Mouse (Mus musculus) bone marrow, adult 2 months (tissue): Measurements from ENCODE around the gene Med26. TPM values are rescaled to one million over a fixed set of nuclear protein-coding genes. Genes with fewer than 3 reads are reported as not detected.
A peak's percentile ranks its signal among the peaks of the same experiment; 100 is the strongest.

ENCODE experiments used
- H3K27ac ChIP-seq: fragments of 200-500 bp; 2 replicates; pipeline ENCODE4 v1.5.1; 2012; ENCODE audit warnings: low read depth, mild to moderate bottlenecking, control low read depth, inconsistent platforms, low read length; ENCODE audit not compliant: control insufficient read depth, poor library complexity, insufficient read depth
- H3K4me1 ChIP-seq: fragments of 200-500 bp; 2 replicates; pipeline ENCODE4 v1.6.1; 2011; ENCODE audit warnings: low read length; ENCODE audit not compliant: control insufficient read depth, insufficient read depth
- H3K4me3 ChIP-seq: fragments of 200-500 bp; replicated peaks from 2 replicates; pipeline ENCODE3; 2011; ENCODE audit warnings: mild to moderate bottlenecking, low read depth, low read length, control low read depth; ENCODE audit not compliant: control insufficient read depth
- CTCF ChIP-seq: fragments of 200-500 bp; IDR thresholded peaks from 2 replicates; pipeline ENCODE4 v1.5.1; 2011; ENCODE audit warnings: low read length, control low read depth; ENCODE audit not compliant: control insufficient read depth, insufficient read depth
- POLR2A ChIP-seq: fragments of 200-500 bp; IDR thresholded peaks from 2 replicates; pipeline ENCODE4 v1.6.1; 2011; ENCODE audit warnings: low read depth, mild to moderate bottlenecking, control low read depth, low read length, borderline replicate concordance; ENCODE audit not compliant: control insufficient read depth
- WGBS: fragments of 180-500 bp; shearing (Covaris S2); methylation state at CpG from one replicate; pipeline ENCODE4 v1.1.7; 2018; 5-methylcytosine and 5-hydroxymethylcytosine counted together
- polyA plus RNA-seq: library from polyadenylated mRNA; stranded (reverse); fragments of >200 nt; gene quantifications from 2 replicates; pipeline ENCODE4 v1.2.4, GENCODE M21; 2011; ENCODE audit warnings: low replicate concordance; ENCODE audit not compliant: missing spikeins, insufficient read depth, insufficient read length

Gene Med26
- polyA plus RNA-seq, 1 experiment = 8.0 TPM

GRCm38 (mm10) chr8:72561111-72561689 lies 13.1 kb upstream of the Med26 start:
- no peak for TF ChIP-seq CTCF
- TF ChIP-seq POLR2A = no peak
- no peak overlapping the region for H3K27ac ChIP-seq
- H3K4me3 ChIP-seq = no peak overlapping the region
- H3K4me1 ChIP-seq = no peaks in the 10 kb centered on the region
- WGBS = 95% methylated on average over 1 of the region's 1 CpGs

- TF ChIP-seq CTCF = no peak
- no peak for TF ChIP-seq POLR2A
- WGBS = 89% methylated on average over 4 of the region's 4 CpGs
- H3K4me3 ChIP-seq = no peak overlapping the region
- H3K4me1 ChIP-seq = no peaks in the 10 kb centered on the region
- H3K27ac ChIP-seq = no peak overlapping the region
Measured at GRCm38 (mm10) chr8:72555770-72556169, 7.7 kb upstream of the Med26 start.

GRCm38 (mm10) chr8:72549314-72549892 lies 1.3 kb upstream of the Med26 start:
- 17% methylated on average over 5 of the region's 5 CpGs for WGBS
- Histone ChIP-seq H3K4me1 (no peaks in the 10 kb centered on the region; the same call in 1 of the 2 replicates), H3K4me3 (peak overlapping the region; percentile 93), H3K27ac (no peak overlapping the region; the same call in 1 of the 2 replicates)
- no peak for TF ChIP-seq POLR2A
- no peak for TF ChIP-seq CTCF

- Histone ChIP-seq H3K4me3 (peak overlapping the region; percentile 93), H3K27ac (peak overlapping the region; percentile 93), H3K4me1 (no peaks in the 10 kb centered on the region; the same call in 1 of the 2 replicates)
- TF ChIP-seq POLR2A (0 out of 2 replicates have a peak, but pooled peaks have one; percentile 35), CTCF (no peak)
- under 1% methylated on average over 45 of the region's 45 CpGs for WGBS
Measured at GRCm38 (mm10) chr8:72548644-72549313, 709 bp upstream of the Med26 start.

GRCm38 (mm10) chr8:72547122-72547801 lies 808 bp downstream of the Med26 start:
- Histone ChIP-seq H3K4me3 (peak overlapping the region; percentile 93), H3K4me1 (no peaks in the 10 kb centered on the region; the same call in 1 of the 2 replicates), H3K27ac (peak overlapping the region; percentile 93)
- TF ChIP-seq CTCF = no peak
- TF ChIP-seq POLR2A = no peak
- 2% methylated on average over 27 of the region's 27 CpGs for WGBS

- TF ChIP-seq POLR2A (no peak), CTCF (peak; percentile 55; the same call in 1 of the 2 replicates)
- Histone ChIP-seq H3K4me1 (no peaks in the 10 kb centered on the region), H3K4me3 (no peak overlapping the region), H3K27ac (no peak overlapping the region)
Measured at GRCm38 (mm10) chr8:72539234-72539633, 8.8 kb downstream of the Med26 start.

- WGBS = 81% methylated on average over 3 of the region's 3 CpGs
- Histone ChIP-seq H3K4me3 (no peak overlapping the region), H3K4me1 (no peaks in the 10 kb centered on the region; the same call in 1 of the 2 replicates), H3K27ac (no peak overlapping the region)
- TF ChIP-seq CTCF (no peak), POLR2A (no peak)
Measured at GRCm38 (mm10) chr8:72534888-72535287, 13.2 kb downstream of the Med26 start.

- Histone ChIP-seq H3K4me3 (no peak overlapping the region), H3K27ac (no peak overlapping the region), H3K4me1 (no peaks in the 10 kb centered on the region; the same call in 1 of the 2 replicates)
- TF ChIP-seq CTCF (no peak), POLR2A (no peak)
- 80% methylated on average over 1 of the region's 1 CpGs for WGBS
Measured at GRCm38 (mm10) chr8:72532103-72532502, 16.0 kb downstream of the Med26 start.
